Mouse (Mus musculus) heart, postnatal 0 days (tissue): Measurements from ENCODE around the gene Sectm1a. TPM values are rescaled to one million over a fixed set of nuclear protein-coding genes. Genes with fewer than 3 reads are reported as not detected.

Source experiments
- ATAC-seq: fragments of 200-750 bp; cut with Nextera tagmentation; 2 replicates; pipeline ENCODE4 v1.8.0; 2017; ENCODE audit warnings: low read depth, moderate number of reproducible peaks, moderate library complexity; ENCODE audit not compliant: insufficient read depth
- DNase-seq: peaks from one replicate; pipeline ENCODE4 v3.0.0-alpha.2; 2016; ENCODE audit warnings: low spot score
- H3K27ac ChIP-seq: fragments of 300-500 bp; sonication (generic); 2 replicates; pipeline ENCODE4 v1.5.1; 2014; ENCODE audit warnings: low read depth, mild to moderate bottlenecking
- H3K27me3 ChIP-seq: fragments of 300-500 bp; sonication (generic); 2 replicates; pipeline ENCODE4 v1.6.1; 2014; ENCODE audit warnings: low read length, mixed read lengths; ENCODE audit not compliant: control insufficient read depth, insufficient read depth
- H3K36me3 ChIP-seq: fragments of 300-500 bp; sonication (generic); replicated peaks from 2 replicates; pipeline ENCODE4 v1.6.1; 2014; ENCODE audit warnings: low read length, mixed read lengths; ENCODE audit not compliant: control insufficient read depth, insufficient read depth
- H3K4me1 ChIP-seq: fragments of 300-500 bp; sonication (generic); 2 replicates; pipeline ENCODE4 v1.6.1; 2014; ENCODE audit warnings: antibody characterized with exemption; ENCODE audit not compliant: control insufficient read depth, insufficient read depth
- H3K4me2 ChIP-seq: fragments of 300-500 bp; sonication (generic); 2 replicates; pipeline ENCODE4 v1.6.1; 2014; ENCODE audit warnings: low read depth, mild to moderate bottlenecking, low read length, moderate library complexity
- H3K4me3 ChIP-seq: fragments of 300-500 bp; sonication (generic); 2 replicates; pipeline ENCODE4 v1.5.1; 2014; ENCODE audit warnings: low read depth, low read length
- H3K9ac ChIP-seq: fragments of 300-500 bp; sonication (generic); replicated peaks from 2 replicates; pipeline ENCODE4 v1.6.1; 2014; ENCODE audit warnings: low read depth, low read length, mixed read lengths
- H3K9me3 ChIP-seq: fragments of 300-500 bp; sonication (generic); replicated peaks from 2 replicates; pipeline ENCODE4 v1.6.1; 2016; ENCODE audit warnings: low read length; ENCODE audit not compliant: control insufficient read depth
- CTCF ChIP-seq: IDR thresholded peaks from 2 replicates; pipeline ENCODE4 v1.5.1; 2016; ENCODE audit warnings: antibody characterized with exemption, control low read depth, low read depth
- EP300 ChIP-seq: IDR thresholded peaks from 2 replicates; pipeline ENCODE4 v1.6.1; 2016; ENCODE audit warnings: antibody characterized with exemption, low read depth
- WGBS: fragments of 180-500 bp; shearing (Covaris S2); extraction: QIAGEN DNeasy Blood & Tissue Kit; methylation state at CpG from one replicate; pipeline ENCODE4 v1.1.7; 2014; 5-methylcytosine and 5-hydroxymethylcytosine counted together
- polyA plus RNA-seq: library from polyadenylated mRNA; unstranded; fragments of >200 nt; fragmentation: Nextera tagmentation; extraction: Ambion mirVana; gene quantifications from 2 replicates; pipeline ENCODE4 v1.2.1, GENCODE M21; 2015
- total RNA-seq: library from RNA; depleted of rRNA; stranded (reverse); fragments of >200 nt; gene quantifications from 2 replicates; pipeline ENCODE4 v1.2.3, GENCODE M21; 2014; ENCODE audit warnings: low replicate concordance

The Sectm1a gene
- total and polyA plus RNA-seq, 2 experiments from 2014 or later, result 0.25 to 0.27 TPM

GRCm38 (mm10) chr11:121100692-121101091, 19.7 kb upstream of the Sectm1a start:
- no peak for TF ChIP-seq CTCF
- TF ChIP-seq EP300, result no peak
- Histone ChIP-seq H3K4me1 (no peaks in the 10 kb centered on the region), H3K9me3 (0 out of 2 replicates have a peak, but pooled peaks cover 4% of the 10 kb centered on the region), H3K27me3 (no peaks in the 10 kb centered on the region), H3K9ac (no peak overlapping the region), H3K4me3 (no peak overlapping the region), H3K4me2 (no peak overlapping the region), H3K27ac (no peak overlapping the region), H3K36me3 (no peaks in the 10 kb centered on the region)
- 63% methylated on average over 7 of the region's 7 CpGs for WGBS
- DNase-seq (no peak), ATAC-seq (no peak)

- Histone ChIP-seq H3K4me3 (no peak overlapping the region), H3K36me3 (no peaks in the 10 kb centered on the region), H3K9me3 (0 out of 2 replicates have a peak, but pooled peaks cover 4% of the 10 kb centered on the region), H3K27me3 (no peaks in the 10 kb centered on the region), H3K27ac (no peak overlapping the region), H3K4me2 (no peak overlapping the region), H3K9ac (no peak overlapping the region), H3K4me1 (no peaks in the 10 kb centered on the region)
- TF ChIP-seq EP300, result no peak
- no peak for TF ChIP-seq CTCF
- DNase-seq (no peak), ATAC-seq (no peak)
- WGBS, result 33% methylated on average over 7 of the region's 7 CpGs
Measured at GRCm38 (mm10) chr11:121099762-121100161, 18.7 kb upstream of the Sectm1a start.

- Histone ChIP-seq H3K4me3 (no peak overlapping the region), H3K27me3 (no peaks in the 10 kb centered on the region), H3K4me2 (no peak overlapping the region), H3K27ac (no peak overlapping the region), H3K36me3 (no peaks in the 10 kb centered on the region), H3K9ac (no peak overlapping the region), H3K4me1 (no peaks in the 10 kb centered on the region), H3K9me3 (no peaks in the 10 kb centered on the region)
- 91% methylated on average over 14 of the region's 14 CpGs for WGBS
- TF ChIP-seq CTCF (no peak), EP300 (no peak)
- ATAC-seq (no peak), DNase-seq (no peak)
Measured at GRCm38 (mm10) chr11:121092606-121093585, 11.9 kb upstream of the Sectm1a start.

GRCm38 (mm10) chr11:121090943-121091342, 9.9 kb upstream of the Sectm1a start:
- ATAC-seq (no peak), DNase-seq (no peak)
- WGBS, result 52% methylated on average over 4 of the region's 4 CpGs
- Histone ChIP-seq H3K4me3 (no peak overlapping the region), H3K36me3 (no peaks in the 10 kb centered on the region), H3K9ac (no peak overlapping the region), H3K27ac (no peak overlapping the region), H3K4me2 (no peak overlapping the region), H3K27me3 (no peaks in the 10 kb centered on the region), H3K4me1 (no peaks in the 10 kb centered on the region), H3K9me3 (no peaks in the 10 kb centered on the region)
- TF ChIP-seq CTCF, result no peak
- TF ChIP-seq EP300, result no peak

- no peaks in the 10 kb centered on the region for H3K4me1 ChIP-seq
- ATAC-seq, result no peak
- no peak for DNase-seq
- no peaks in the 10 kb centered on the region for H3K9me3 ChIP-seq
- no peak overlapping the region for H3K9ac ChIP-seq
- no peaks in the 10 kb centered on the region for H3K27me3 ChIP-seq
- no peak overlapping the region for H3K27ac ChIP-seq
- WGBS, result 88% methylated on average over 2 of the region's 2 CpGs
- no peak overlapping the region for H3K4me3 ChIP-seq
- no peaks in the 10 kb centered on the region for H3K36me3 ChIP-seq
- TF ChIP-seq CTCF, result no peak
- TF ChIP-seq EP300, result no peak
- H3K4me2 ChIP-seq, result no peak overlapping the region
Measured at GRCm38 (mm10) chr11:121089756-121090546, 8.9 kb upstream of the Sectm1a start.
